Mouse (Mus musculus) spleen, postnatal 14 days (tissue): ENCODE measurements around the gene Nxph3.
"Not testable (repeated sequence)": the region's sequence is repeated elsewhere in the genome, so short reads cannot be mapped to it uniquely, and the experiment has no call there.

Experiments
- DNase-seq, 2 experiments: peaks; one replicate each; pipeline ENCODE4 v3.0.0; 2021 to 2022; ENCODE audit warnings: low spot score in 2 of 2

Gene Nxph3

GRCm38 (mm10) chr11:95519299-95519698 is 4.9 kb upstream of the Nxph3 start:
- no peak for DNase-seq

GRCm38 (mm10) chr11:95517162-95517561 is 2.8 kb upstream of the Nxph3 start:
- DNase-seq: no peak

DNA sequence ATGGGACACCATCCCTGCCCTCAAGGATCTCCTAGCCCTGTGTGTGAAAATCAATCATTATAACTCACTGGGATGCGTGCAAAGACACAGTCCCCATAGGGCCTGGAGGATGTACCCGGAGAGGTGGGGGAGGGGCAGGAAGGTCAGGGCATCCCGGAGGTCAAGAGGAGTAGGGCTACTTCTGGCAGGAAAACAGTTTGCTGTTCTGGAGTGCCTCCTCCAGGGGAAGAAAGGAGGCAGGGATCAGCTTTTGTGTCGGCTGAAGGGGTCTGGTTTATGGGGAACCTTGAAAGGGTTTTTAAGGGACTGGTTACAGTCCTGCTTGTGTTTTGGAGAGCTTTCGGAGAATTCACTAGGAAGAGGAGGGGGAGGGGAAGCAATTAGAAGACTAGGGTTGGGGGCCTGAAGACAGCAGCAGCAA is 2.1 kb upstream of the Nxph3 start:
- DNase-seq: no peak

GRCm38 (mm10) chr11:95515376-95516323 is 1.3 kb upstream of the Nxph3 start:
- no peak for DNase-seq

DNA sequence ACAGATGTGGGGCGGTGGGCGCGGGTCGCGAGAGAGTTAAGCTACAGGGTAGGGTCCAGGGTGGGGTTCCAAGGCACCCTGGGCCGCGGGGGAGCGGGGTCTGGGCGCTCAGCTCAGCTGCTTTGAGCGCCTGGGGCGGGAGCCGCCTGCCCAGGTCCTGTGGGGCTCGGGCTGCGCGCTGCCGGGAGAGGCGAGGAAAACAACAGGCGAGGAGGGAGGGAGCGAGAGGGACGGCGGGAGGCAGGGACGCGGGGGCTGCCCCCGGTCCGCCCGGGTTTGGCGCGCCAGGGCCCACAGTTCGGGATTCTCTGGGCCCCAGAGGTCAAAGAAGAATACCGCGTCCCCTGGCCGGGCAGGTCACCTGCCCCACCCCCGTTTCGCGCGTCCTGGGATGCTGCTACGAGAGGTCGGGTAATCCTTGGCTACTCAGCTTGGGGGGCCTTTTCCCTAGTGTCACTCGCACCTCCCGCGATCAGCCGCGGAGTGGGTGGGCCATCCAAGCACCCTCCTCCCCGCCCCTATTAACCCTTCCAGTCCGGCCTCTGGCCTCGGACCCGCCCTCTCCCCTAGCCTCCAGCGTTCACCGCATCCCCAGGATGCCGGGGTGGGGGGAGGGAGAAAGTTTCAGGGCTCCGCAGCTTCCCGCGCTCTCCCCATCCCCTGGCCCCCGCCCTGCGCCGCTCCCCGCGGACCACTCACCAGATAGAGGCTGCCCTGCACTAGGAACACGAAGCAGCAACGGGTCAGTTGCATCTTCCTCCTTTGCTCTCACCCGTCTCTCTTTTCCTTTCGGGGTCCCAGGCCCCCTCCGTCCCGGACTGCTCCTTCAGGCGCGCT is 691 bp downstream of the Nxph3 start:
- no peak for DNase-seq

- DNase-seq: no peak
Measured at GRCm38 (mm10) chr11:95512383-95512782, 2.0 kb downstream of the Nxph3 start.

DNA sequence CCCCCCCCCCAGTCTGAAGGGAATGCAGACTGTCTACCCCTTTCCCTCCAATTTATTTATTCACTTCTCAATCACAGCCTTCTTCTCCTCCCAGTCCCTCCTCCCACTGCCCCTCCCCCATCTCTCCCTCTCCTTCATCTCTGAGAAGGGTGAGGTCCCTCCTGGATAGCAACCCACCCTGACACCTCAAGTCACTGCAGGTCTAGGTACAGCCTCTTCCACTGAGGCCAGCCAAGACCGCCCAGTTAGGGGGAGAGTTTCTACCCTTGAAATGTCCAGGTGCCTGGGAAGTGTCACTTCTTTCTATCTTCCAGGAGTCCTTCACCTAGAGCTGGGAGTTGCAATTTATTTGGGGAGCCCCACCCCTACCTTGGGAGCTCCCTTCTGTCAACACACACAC is 2.5 kb downstream of the Nxph3 start:
- DNase-seq: no peak

DNA sequence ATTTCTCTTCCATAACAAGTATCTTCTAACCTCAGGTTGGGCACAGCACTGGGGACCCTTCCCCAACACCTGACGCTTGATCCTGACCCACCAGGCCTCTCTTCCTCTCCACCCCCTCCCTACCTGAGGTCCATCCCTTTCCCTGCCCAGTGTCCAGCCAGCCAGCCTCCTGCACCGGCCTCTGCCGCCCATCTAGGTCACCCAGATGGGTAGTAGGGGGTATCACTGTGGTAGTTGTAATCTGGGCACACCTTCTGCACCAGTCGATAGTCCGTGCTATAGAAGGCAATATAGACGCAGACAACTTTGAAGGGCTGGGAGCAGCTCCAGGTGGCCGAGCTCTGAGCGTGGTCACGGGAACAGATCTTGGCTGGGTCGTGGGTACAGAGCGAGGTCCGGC is 3.7 kb downstream of the Nxph3 start:
- no peak for DNase-seq

DNA sequence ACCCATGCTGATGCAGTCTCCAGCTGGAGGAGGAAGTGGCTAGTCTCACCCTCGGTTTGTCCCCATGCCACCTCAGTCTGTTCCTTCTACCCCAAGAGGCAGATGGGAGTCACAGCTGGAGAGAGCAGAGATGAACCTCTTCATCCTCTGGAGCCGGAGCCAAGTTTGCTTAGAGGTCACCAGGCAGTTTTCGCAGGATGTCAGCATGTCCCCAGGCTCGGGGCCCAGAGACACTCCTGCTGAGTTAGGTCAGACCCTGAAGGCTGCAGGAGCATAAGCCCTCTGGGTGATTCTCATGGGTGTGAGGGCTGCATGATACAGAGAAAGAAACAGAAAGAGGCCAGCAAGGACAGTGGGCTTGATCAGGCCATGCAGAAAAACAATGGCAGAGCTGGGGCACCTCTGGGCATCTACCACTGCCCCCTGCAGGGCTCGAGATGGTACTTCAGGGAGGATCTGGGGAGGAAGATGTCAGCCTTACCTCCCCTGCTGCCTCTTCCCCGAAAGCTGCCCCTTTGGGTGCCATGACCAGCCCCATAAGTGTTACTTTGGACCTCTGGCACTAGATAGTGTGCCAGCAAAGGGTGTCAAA is 5.1 kb downstream of the Nxph3 start:
- DNase-seq: no peak

DNA sequence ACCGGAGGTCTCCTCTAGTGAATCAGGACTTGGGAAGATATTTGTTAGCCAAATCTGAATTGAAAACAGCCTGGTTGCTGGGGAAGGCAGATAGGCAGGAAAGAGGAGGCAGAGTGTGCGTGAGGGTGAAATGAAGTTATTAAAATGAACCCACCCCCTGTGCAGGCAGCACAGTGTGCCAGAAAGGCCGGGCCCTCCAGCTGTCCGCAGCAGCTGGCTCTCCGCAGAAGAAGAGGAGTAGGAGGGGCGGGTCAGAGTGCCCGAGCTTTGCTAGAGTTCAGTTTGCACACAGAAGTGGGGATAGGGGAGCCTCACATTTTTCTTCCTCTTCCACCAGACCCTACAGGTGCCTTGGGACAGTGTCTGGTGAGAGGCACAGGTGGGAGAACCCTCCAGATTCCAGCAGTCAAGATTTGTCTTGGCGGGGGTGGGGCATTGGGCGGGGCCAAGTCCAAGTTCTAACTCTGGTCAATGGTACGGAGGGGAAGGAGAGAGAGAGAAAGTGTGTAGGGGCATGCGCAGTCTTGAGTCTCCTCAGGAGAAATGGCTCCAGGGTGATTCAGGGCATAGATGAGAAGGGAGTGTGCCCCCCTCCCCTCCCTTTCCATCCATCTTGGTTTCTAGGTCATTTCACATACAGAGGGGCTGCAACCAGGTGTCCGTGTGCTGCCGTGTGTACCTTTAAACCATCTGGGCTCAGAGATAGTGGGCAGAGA is 6.0 kb downstream of the Nxph3 start:
- no peak for DNase-seq

- DNase-seq: no peak
Measured at GRCm38 (mm10) chr11:95507785-95508184, 6.6 kb downstream of the Nxph3 start.

GRCm38 (mm10) chr11:95507041-95507716 is 7.2 kb downstream of the Nxph3 start:
- DNase-seq: no peak

DNA sequence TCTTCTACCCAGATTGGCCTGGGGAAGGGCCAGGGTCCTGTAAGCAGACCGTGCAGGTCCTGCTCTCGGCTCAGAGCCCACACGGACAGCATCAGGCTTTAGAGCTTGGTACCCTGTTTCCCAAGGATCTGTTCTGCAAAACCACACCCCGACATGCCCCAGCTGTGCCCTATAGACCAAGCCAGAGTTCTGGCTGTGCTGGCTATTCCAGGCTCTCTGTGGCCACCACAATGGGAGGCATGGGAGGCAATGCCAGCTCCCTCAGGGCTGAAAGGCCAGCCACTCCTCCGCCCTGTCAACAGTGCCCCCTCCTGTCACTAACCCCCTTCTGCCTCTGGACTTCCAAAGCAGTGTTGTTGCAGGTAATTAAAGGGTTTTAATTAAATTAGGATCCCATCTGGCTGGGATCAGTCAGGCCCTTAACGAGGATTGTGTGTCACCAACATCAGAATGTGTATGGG is 10.1 kb downstream of the Nxph3 start:
- DNase-seq: no peak

DNA sequence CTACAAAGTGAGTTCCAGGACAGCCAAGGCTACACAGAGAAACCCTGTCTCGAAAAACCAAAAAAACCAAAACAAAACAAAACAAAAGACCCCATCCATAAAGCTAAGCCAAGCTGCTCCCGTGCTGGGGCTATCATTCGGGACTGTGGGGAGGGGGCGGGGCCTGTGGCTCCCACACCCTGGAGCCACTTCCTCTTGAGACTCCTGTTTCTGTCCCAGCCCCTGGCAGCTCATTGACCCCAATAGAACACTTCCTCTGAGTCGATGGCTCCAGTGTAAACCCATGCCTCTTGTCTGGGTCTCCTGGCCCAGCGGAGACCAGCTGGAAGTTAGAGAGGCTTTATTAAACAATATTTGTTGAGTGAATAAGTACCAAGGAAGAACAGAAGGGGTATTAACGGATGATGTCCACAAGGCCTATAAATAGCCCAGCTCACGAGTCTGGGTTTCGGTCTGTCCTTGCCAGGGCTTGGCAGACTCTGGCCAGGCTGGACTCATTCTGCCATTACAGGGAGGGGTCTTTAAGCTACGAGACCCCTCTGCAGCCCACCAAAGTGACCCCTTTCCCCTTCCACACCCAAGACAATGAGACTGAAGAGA is 10.7 kb downstream of the Nxph3 start:
- no peak for DNase-seq

DNA sequence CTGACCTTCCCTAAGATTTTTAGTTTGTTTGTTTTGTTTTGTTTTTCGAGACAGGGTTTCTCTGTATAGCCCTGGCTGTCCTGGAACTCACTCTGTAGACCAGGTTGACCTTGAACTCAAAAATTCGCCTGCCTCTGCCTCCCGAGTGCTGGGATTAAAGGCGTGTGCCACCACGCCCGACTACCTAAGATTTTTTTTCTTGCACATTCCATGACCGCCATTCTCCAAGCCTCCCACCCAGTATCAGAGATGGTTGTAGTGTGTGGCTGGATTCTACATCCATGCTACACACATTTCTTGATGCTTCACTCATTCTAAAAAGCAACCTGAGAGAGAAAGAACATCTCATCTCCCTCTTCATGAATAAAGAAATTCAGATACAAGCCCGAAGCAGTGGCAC is 12.5 kb downstream of the Nxph3 start:
- not testable (repeated sequence) for DNase-seq

- no peak for DNase-seq
Measured at GRCm38 (mm10) chr11:95500836-95501235, 13.5 kb downstream of the Nxph3 start.

GRCm38 (mm10) chr11:95500412-95500811 is 14.0 kb downstream of the Nxph3 start:
- DNase-seq: no peak

GRCm38 (mm10) chr11:95497921-95498320 is 16.4 kb downstream of the Nxph3 start:
- no peak for DNase-seq

DNA sequence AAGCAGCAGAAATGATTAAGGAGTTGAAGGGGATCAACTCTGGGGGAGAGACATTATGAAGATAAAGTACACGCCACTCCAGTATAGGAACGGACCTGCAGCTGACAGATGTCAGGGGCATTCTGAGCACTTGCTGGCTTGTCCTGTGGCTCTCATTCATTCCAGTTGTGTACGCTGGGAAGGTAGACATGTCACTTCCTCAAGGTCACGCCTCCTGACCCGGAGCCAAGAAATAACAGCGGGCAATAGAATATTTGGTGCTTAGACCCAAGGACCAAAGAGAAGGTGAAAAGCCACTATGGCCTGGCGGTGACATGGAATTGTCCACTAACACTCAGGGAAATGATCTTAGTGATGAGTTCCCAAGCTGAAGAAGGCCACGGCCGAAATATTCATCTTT is 18.5 kb downstream of the Nxph3 start:
- no peak for DNase-seq

DNA sequence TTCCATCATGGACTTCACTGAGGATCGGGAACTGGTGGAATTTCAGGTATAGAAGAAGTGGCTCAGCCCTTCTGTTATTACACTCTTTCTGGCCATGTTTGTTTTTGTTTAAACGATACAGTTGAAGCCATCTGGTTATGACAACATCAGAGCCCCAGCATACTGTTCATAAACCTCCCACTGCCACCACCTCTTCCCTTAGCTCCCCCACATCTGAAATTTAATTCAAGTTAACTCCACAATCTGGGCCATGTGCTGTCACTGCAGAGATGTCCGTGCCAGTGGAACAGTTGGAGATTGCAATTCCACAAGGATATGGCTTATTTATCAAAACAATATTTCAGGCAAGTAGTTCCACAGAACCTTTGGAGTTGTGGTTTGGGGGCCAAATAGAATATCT is 20.0 kb downstream of the Nxph3 start:
- DNase-seq: no peak

- no peak for DNase-seq
Measured at GRCm38 (mm10) chr11:95493950-95494349, 20.4 kb downstream of the Nxph3 start.
